Mouse (Mus musculus) left cerebral cortex, adult 2 months (tissue): ENCODE measurements at regions not wholly inside any gene's neighbourhood (a gene's known extent, or its start where the extent isn't known, plus 50 kb on each side); places are given as distances from the start of the nearest gene placed in this dataset.
A peak's percentile ranks its signal among the peaks of the same experiment; 100 is the strongest.

Experiments used
- DNase-seq, 2 experiments: peaks; one replicate each; pipeline ENCODE4 v3.0.0; 2021 to 2022; ENCODE audit warnings: low spot score in 2 of 2, mixed read lengths in 1 of 2; ENCODE audit errors: extremely low spot score in 1 of 2
- H3K27ac ChIP-seq: fragments of 200-600 bp; 2 replicates; pipeline ENCODE4 v1.8.1; 2022
- H3K4me3 ChIP-seq: fragments of 200-600 bp; 2 replicates; pipeline ENCODE4 v1.8.1; 2022
- CTCF ChIP-seq: fragments of 200-600 bp; IDR thresholded peaks from 2 replicates; pipeline ENCODE4 v1.8.1; 2022; ENCODE audit warnings: antibody characterized with exemption, mild to moderate bottlenecking, moderate library complexity
- intact Hi-C: fragments of 180-260 bp; cut with DNase I; formaldehyde crosslinking; loops from one replicate; pipeline ENCODE4 v1.15.1; 2025

DNA sequence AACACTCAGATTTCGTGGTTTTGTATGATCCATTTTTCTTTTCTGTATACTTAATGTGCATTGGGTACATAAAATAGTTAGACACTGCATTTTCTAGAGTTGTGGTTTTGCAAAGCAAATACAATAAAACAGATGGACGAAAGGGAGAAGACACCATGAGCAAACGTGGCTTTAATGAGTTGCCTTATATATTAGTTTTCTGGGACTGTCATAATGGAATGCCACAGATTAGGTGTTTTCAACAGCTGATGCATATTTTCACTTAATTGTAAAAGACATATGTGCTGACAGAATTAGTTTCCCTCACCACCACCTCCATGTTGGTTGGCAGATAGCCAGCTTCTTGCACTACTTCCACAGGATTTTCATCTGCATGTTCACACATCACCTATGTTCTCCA, 1607.9 kb downstream of the Hace1 start:
- intact Hi-C loops: no loop called here
- Histone ChIP-seq H3K4me3 (no peak overlapping the region), H3K27ac (no peak overlapping the region)
- TF ChIP-seq CTCF: no peak
- DNase-seq: no peak

DNA sequence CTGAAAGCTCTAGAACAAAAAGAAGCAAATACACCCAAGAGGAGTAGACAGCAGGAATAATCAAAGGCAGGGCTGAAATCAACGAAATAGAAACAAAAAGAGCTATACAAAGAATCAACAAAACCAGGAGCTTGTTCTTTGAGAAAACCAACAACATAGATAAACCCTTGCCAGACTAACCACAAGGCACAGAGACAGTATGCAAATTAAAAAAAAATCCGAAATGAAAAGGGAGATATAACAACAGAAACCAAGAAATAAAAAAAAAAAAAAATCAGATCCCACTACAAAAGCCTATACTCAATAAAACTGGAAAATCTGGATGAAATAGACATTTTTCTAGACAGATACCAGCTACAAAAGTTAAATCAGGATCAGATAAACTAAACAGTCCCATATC, 1638.6 kb downstream of the Hace1 start:
- intact Hi-C loops: no loop called here
- H3K27ac ChIP-seq: no peak overlapping the region
- H3K4me3 ChIP-seq: no peak overlapping the region
- DNase-seq: no peak
- no peak for TF ChIP-seq CTCF

DNA sequence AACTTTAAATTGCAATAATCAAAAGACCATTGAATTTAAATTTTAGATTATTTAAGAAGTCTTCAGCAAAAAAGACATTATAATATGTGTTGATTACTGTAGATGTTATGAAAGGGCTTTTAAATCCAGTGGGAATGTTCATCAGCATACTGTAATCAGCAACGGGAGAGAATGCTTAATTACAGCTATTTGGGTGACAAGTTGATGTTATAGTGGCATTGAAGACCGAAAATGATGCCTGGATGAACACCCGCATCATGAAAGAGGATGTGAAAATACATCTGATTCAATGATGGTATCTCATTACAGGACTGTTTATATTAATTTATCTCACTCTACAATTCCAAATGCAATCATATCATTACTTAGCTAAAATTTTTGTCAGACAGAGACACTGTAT, 1685.4 kb downstream of the Hace1 start:
- intact Hi-C loops: no loop called here
- Histone ChIP-seq H3K27ac (no peak overlapping the region), H3K4me3 (no peak overlapping the region)
- DNase-seq: no peak
- TF ChIP-seq CTCF: no peak

DNA sequence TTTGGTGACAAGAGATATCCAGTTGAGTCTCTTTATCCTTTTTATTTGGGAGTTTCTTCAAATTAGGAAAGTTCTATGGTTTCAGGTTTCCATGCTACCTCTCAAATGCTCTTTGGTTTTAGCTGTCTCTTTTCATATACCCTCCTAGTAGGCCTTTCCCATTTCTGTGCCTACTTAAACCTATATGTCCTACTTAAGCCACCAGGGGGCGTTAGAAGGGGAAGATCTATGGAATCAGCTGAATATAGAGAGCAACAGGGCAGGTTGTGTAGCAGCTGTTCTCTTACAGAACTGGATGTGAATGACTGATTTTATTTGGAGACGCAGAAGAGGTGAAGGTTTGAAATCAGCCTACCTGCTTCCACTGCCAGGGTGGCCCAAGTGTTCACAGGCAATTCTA, 1708.1 kb downstream of the Hace1 start:
- intact Hi-C loops: no loop called here
- Histone ChIP-seq H3K4me3 (no peak overlapping the region), H3K27ac (no peak overlapping the region)
- peak; percentile 2 for TF ChIP-seq CTCF
- no peak for DNase-seq

DNA sequence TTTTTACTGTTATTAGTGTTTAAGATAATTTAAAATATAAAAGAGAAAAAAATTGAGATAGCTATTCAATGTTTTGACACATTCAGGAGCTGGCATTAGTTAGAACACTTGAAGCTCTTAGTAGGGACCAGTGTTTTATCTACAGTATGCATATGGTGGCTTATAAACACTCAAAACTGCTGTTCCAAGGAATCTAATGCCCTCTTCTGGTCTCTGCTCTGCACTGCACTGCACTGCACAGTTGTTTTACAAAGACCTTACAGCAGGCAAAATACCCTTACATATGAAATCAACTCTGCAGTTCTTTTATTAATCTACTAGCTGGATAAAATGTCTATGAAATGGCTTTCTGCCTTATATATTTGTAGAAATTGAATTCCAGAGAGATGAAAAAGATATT, 1722.5 kb downstream of the Hace1 start:
- intact Hi-C loops: no loop called here
- H3K27ac ChIP-seq: no peak overlapping the region
- no peak overlapping the region for H3K4me3 ChIP-seq
- DNase-seq: no peak
- TF ChIP-seq CTCF: peak; percentile 18; the same call in 1 of the 2 replicates
